Mouse (Mus musculus): ENCODE data around the gene Prkag1.

DNA sequence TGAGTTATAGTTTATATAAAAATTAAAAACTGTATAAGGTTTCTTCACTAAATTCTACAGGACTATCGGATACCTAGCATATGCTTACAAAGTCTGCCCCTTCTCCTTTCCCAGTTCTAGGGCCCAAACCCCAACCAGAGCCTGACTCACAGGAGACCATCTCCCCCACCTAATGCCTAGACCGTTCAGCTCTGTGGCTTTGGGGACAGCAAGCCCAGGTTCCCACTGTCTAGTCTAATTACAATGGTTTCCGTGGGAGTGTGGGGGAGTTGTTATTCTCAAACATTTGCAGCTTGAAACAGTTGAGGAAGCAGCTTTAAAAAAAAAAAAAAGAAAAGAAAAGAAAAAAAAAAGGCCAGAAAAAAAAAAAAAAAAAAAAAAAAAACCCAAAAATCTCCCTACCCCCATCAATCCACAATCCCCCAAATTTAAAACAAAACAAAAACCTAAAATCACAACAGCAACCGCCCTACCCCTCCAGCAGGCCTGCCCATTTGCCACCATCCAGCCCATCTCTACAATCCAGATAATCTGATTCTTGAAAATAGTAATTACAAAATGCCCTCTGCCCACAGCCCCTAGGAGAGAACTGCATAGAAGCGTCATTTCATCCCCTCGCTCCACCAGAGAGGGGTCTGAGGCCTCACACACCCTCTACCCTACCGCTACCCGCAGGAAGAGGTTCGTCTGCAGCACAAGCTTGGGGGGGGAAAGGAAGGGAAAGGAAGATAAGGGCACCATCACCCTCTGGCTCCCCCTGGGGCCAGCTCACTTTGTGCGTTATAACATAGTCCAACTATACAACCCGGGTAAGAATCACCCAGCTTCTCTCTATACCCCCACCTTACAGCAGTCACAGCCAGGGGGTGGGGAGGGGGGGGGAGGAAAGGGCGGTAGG is 1.1 kb upstream of the Prkag1 start:
- TF ChIP-seq POLR2A (IDR thresholded peaks at IDR 0.05; ENCODE audit: low read depth, low read length) = no peak
- TF ChIP-seq CTCF (conservative IDR thresholded peaks at IDR 0.05; ENCODE audit: insufficient read depth, insufficient read length, low read depth, low read length) = no peak

Measured in kidney, adult 2 months (tissue).